ENCODE assay signal across 8 mouse cellular contexts in the genomic region with DNA sequence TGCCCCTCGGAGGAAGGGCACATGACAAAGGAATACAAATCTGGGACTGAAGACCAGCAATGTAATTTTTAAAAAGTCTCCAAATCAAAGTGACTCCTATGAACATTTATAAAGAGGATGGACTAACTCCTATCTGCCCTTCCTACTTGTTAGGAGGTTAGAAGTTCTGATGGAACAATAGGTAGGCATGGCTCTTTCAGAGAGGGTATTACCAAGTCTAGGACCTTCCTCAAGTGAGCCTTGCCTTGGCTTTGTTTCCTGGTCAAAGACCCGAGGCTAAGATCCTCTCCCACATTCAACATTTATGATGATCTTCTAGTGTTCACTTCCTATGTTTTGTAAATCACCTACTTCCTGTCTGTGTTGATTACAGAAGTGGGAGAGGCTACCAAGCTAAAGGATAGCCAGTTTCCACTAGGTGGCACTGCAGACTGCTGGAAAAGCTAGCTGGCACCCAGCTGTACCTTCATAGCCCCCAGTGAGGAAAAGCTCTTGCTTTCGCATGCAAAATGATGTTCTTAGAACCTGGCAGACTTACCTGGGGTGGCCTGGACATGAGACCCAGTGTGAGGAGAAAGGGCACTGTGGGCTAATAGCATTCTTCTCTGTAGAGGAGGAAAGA.
DNase-seq lines count a peak whose midpoint lies in the region; ATAC-seq lines count a peak whose summit lies in the region.

No protein-coding gene starts in this region.

- H3K4me2 ChIP-seq in embryonic facial prominence, embryonic 12.5 days (replicated peaks), result no peak overlapping the region

- H3K27ac ChIP-seq in embryonic facial prominence, embryonic 12.5 days, result no peak overlapping the region

- H3K9me3 ChIP-seq in embryonic facial prominence, embryonic 12.5 days, result no peaks in the 10 kb centered on the region

- H3K9ac ChIP-seq in embryonic facial prominence, embryonic 12.5 days, result no peak overlapping the region

- H3K36me3 ChIP-seq in embryonic facial prominence, embryonic 12.5 days, result no peaks in the 10 kb centered on the region

- 44% methylated on average over 3 of the region's 3 CpGs for WGBS in embryonic facial prominence, embryonic 12.5 days

- peak; percentile 76 for ATAC-seq in embryonic facial prominence, embryonic 12.5 days (ENCODE audit: insufficient number of reproducible peaks, insufficient read depth, low FRiP score, low TSS enrichment)

- no peaks in the 10 kb centered on the region for H3K27me3 ChIP-seq in embryonic facial prominence, embryonic 12.5 days

- intact Hi-C loops in heart, postnatal 36 days (cut with DNase I), result loop anchor here (1.0 to 5.0 kb wide), 3 partner anchors 182 to 465 kb away; no protein-coding TSS in a partner anchor

- no peak overlapping the region for H3K4me3 ChIP-seq in embryonic facial prominence, embryonic 12.5 days

- peak; percentile 71 for DNase-seq in ES-CJ7 (ENCODE audit: low read depth, low spot score)
- DNase-seq in adrenal gland, postnatal 36 days, result peak; percentile 63 to 78
- peak; percentile 61 to 66 for DNase-seq in heart, postnatal 36 days
- DNase-seq in layer of hippocampus, adult 18-20 months (ENCODE audit: low spot score in 2 of 2), result peak; percentile 32 to 74
- DNase-seq in lung, postnatal 14 days, result peak; percentile 80
- DNase-seq in right cerebral cortex, adult 2 months (ENCODE audit: low spot score in 2 of 2), result peak; percentile 56 to 65
- DNase-seq in natural killer cell, adult 2 months (ENCODE audit: low spot score in 2 of 2), result no peak

- peaks cover 8% of the 10 kb centered on the region; the same call in 1 of the 2 replicates for H3K4me1 ChIP-seq in embryonic facial prominence, embryonic 12.5 days

Comparison
In these comparisons a context has a peak if more than half of its experiments do, and no peak if none do; other contexts are left out.
1. DNase-seq: peak in ES-CJ7 (single experiment), adrenal gland, postnatal 36 days (2 of 2), heart, postnatal 36 days (2 of 2), layer of hippocampus, adult 18-20 months (2 of 2), lung, postnatal 14 days (single experiment) and right cerebral cortex, adult 2 months (2 of 2); none in natural killer cell, adult 2 months (0 of 2).